Mouse (Mus musculus): ENCODE measurements at regions not wholly inside any gene's neighbourhood (a gene's known extent, or its start where the extent isn't known, plus 50 kb on each side); places are given as distances from the start of the nearest gene placed in this dataset.

GRCm38 (mm10) chr8:40227262-40227661 lies 447.6 kb upstream of the Adam24 start:
- TF ChIP-seq CTCF (IDR thresholded peaks at IDR 0.05; ENCODE audit: control insufficient read depth, insufficient read depth, insufficient replicate concordance, low read depth, low read length) (no peak), POLR2A (IDR thresholded peaks at IDR 0.05; ENCODE audit: control insufficient read depth, low read depth, low read length) (no peak)

Measured in testis, adult 2 months (tissue).